Mouse (Mus musculus): ENCODE data around the gene Fam171b. TPM values are rescaled to one million over a fixed set of nuclear protein-coding genes. Genes with fewer than 3 reads are reported as not detected.

The Fam171b gene
- total RNA-seq (2021) = 100 to 1,000 TPM; 203 to 205 TPM
- long read RNA-seq, full-length matches to known transcripts = 211 of 274 reads
- long read RNA-seq, partial matches to known transcripts = 44 of 274 reads
- long read RNA-seq, other reads (novel, unspliced or antisense) = 19 of 274 reads

DNA sequence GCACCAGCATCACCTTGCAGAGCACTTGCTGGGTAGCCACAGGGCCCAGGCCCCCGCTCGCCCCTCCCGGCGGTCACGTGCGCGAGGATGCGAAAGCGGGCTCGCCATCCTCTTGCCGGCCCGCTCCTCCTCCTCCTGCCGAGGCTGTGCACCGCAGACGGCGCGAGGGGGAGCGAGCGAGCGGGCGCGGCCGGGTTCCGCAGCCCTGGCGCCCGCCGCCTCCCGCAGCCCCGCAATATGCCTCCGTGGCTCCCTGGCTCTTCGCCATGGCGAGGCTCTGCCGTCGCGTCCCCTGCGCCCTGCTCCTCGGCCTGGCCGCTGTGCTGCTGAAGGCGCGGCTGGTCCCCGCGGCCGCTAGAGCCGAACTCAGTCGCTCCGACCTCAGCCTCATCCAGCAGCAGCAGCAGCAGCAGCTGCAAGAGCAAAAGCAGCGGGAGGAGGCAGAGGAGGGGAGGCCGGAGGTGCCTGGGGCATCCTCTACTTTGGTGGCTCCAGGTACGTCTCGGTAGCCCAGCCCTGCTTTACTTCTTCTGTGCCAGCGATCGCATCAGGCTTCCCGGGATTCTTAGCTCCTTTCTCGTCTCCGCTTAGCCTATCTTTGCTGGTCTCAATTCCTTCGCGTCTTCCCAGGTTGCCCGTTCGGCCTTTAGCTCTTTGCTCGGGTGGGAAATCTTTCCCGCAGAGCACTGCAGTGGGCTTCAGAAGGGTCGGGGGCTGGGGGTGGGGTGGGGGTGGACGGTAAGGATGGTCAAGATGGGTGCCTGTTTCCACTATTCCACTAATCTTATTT lies at the start of gene Fam171b:
TSS of gene Fam171b (plus strand) at position 154 of the 790 bp plus-strand sequence.
- peak; percentile 82 to 90 for DNase-seq (ENCODE audit: low spot score in 2 of 2)

DNA sequence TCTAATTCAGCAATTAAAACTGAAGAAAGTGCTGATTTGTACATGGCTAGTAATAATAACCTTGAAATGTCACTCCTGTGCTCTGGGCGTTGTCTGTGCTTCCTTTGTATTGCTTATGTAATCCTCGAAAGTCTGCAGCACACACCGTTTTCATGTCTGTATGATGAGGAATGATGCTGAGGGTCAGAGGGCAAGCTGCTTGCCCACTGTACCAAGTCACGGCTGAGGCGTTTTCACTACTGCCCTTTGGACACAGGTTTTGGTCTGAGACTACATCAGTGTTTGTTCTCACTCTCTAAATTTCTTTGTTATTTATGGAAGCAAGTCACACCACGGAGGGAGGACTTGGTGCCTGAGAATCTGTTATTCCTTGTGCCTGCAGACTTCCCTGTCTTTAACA lies 46.4 kb upstream of the Fam171b start:
- DNase-seq (ENCODE audit: low spot score in 2 of 2) = no peak

DNA sequence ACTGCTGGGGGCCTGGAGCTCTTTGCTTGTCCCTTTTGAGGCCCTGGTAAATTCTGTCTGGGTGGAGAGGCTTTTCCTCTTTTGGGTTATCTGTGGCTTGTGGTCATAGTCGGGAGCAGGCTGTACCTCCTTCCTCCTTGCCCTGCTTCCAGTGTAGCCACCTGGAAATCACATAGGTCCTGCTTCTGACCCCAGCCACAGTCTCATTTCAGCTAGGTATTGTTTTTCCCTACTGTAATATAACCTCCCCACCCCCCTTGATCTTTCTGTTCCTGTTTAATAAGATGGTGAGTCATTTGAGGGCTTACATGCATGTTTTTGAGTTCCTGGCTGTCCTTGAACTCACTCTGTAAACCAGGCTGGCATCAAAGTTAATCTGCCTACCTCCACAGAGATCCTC lies 45.6 kb upstream of the Fam171b start:
- no peak for DNase-seq (ENCODE audit: low spot score in 2 of 2)

DNA sequence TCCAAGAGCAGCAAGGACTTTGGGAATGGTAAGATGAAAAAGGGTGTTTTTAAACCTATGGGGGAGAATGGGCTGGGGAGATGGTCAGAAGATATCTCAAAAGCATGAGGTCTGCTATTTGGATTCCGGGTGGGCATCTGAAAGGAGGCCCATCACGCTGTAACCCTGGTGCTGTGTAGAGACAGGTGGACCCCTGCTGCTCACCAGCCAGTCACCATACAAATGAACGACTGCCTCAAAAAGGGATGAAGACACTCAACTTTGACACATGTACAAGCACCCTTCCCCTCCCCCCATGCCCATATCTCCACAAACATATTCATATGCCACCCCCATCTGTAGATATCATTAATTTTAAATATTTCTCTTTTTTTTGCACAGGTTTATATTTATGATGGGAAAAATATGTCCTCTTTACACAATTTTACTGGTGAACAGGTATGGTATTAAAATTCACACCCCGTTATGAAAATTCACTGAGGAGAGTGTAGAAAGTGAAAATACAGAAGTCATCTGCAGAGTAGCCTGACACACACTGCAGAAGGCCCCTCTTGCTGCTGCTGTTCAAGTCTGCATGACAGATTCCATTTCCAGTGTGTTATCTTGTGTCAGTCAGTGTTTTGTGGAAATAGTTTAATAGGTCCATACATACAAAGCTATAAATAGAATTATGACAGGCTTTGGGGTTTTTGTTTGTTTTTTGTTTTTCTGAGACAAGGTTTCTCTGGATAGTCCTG lies 44.0 kb upstream of the Fam171b start:
- DNase-seq (ENCODE audit: low spot score in 2 of 2) = no peak

DNA sequence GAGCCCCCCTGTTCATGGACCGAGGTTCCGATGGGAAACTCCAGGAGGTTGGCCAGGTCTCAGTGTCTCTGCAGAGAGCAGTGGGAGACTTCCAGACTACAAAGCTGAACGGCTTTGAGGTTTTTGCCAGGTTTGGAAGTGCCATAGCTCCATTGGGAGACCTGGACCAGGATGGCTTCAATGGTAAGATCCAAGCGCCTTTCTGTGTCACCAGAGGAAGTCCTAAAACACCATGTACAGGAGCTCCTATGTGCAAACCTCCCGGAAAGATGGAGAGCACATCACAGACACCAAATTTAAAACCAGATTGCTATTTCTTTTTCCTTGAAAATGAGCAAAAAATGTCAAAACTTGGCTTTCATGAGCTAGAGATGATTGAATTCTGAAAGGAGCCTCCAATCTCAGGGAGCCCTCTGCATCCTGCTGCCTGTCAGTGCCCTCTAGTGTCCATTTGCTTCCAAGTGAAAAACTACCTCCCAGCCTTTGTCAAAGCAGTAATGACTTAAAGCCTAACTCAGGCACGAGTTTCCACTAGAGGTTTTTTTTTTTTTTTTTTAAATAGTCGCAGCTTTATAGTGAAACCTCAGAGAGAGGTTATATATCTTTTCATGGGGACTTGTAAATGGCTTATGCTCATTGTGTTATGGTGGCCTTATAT lies 41.2 kb upstream of the Fam171b start:
- DNase-seq (ENCODE audit: low spot score in 2 of 2) = peak; percentile 36 to 86

DNA sequence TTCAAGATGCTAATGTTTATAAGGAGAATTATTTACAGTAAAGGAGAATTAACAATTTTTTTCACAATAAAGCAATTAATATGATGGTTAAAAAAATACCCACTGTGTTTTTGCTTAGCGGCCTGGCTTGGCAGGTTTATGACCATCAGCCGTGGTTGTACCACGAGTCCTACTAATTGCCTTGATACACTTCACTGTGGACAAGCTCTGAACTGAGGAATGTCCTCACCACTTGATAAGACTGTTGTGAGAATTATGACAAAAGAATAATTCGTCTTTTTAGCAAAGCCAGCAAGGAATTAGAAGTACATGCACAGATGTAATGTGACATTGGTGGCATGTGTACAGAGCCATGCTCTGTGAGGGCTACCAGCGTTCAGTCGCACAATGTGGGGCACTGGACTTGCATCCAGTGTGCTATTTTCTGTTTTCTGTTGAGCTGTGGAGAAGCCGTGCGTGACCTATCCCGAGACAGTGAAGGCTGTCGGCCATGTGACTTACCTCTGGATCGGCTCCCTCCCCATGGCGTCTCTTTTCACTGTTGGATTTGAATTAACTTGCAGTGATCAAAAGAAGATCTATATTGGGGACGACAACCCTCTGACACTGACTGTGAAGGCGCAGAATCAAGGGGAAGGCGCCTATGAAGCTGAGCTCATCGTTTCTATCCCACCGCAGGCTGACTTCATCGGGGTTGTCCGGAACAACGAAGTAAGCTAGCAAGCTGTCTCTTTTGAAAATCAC lies 20.9 kb upstream of the Fam171b start:
- DNase-seq (ENCODE audit: low spot score in 2 of 2) = no peak

DNA sequence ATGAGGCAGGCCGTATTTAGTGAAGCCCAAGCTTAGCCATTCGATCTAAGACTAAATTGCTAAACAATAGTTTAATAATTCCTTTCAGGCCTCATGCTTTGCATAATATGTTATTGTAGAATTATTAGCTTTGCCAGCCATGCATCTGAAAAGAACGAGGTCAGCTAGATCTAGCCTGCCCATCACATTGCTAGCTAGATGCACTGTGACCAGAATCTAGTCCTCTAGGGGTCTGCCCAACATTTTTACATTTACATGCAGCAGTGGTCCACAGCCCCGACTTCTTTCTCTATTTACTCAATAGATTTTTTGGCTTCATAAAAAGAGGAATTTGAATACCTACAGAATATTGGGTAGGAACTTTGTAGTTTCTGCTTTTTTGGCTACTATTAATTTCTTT lies 20.3 kb upstream of the Fam171b start:
- DNase-seq (ENCODE audit: low spot score in 2 of 2) = no peak

DNA sequence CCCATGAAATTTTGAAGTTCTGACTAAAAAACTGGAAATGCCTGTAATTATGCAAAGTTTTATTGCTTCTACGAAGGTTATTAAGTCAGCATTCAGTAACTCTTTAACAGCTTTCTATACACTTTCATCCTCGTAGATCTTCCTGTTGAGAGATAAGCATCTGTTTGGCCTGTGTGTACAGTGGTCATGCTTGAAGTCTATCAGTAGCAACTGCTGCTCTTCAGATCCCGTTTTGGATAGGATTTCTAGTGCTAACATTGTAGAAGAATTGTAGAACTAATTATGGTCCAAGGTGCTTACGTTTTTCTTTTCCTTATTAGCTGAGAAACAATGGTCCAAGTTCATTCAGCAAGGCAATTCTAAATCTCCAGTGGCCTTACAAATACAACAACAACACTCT lies 16.7 kb upstream of the Fam171b start:
- no peak for DNase-seq (ENCODE audit: low spot score in 2 of 2)

DNA sequence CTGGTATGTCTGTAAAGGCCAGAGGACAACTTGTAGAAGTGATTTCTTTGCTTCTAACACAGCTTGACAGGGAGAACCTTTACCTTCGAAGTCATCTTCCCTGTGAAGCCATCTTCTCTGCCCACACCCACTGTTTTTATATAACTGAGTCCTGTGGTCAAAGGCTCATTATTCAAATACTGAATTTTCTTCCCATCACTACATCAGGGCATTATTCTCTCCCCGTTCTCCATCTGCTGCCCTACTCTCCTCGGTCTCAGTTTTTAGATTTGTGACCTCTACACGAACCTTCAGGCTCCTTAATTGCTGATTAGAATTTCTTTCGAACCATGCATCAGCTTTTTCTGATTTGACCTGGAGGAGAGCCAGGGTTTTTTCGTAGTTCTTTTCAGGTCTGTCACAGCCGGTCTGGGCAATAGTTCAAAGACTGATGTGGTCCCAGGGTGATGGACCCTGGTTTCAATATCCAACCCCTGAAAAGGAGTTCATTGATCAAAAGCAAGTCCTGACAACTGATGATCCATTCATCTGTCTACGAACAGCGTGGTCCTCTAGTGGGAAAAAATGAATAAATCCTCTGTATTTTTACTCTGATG lies 14.4 kb upstream of the Fam171b start:
- DNase-seq (ENCODE audit: low spot score in 2 of 2) = no peak

DNA sequence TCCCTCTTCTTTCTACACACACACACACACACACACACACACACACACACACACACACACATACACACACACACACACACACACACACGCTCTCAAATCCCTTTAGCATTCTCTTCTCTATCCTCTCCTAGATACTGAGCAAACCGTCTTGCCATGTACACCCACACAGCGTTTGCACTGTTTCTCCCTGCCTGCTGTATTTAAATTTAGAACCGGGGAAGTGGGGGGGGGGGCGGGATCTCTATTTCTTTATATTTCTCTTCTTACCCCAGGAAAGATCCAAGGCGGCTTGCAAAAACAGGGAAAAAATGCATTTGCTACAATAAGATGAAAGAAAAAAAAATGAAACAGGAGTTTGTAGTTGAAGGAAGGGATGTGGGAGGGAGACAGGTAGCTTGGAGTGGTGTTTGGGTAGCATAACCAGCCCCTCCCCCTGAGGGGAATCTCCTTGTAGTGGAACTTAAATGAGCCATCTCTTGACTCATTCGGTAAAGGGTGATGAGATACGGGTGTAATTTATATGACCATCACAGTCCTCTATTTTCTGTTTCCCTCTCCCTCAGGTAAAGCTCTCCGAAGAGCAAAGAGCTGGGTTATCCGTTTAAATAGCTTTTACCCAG lies 947 bp downstream of the Fam171b start:
- DNase-seq (ENCODE audit: low spot score in 2 of 2) = peak in 1 of 2 experiments; percentile 55

DNA sequence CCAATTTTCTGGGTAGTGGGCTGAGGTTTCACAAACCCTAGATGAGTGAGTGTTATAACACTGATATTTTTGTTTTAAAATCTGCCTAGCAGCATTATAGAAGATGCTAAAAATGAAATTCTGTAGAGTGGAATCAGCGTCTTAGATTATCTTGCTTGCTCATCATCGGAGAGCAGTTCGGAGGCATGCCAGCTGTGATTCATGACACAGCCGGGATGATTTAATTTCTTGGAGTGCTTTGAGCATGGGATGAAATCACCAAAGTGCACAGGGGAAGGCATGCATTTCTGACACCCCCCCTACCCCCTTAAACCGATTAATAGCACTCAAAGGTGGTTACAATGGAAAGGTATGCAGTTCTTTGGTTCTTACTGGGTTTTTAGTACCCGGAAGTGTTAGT lies 1.6 kb downstream of the Fam171b start:
- DNase-seq (ENCODE audit: low spot score in 2 of 2) = peak in 1 of 2 experiments; percentile 76

DNA sequence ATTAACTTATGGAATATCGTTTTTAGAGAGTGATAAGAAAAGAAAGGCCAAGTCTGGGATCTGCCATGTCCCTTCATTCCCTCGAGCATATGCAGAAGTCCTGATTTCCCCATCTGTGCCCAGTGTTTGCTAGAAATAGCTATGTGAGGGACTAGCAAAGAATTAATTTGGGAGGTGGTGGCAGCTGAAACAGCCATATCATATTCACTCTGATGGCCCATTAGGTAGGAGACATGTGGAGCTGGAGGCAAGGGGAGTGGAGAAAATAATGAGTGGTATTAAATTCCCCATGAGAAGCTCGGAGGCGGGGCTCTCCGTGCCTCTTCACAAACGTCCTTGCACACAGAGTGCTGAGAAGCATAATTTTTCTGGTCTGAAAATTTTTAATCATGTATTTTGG lies 3.7 kb downstream of the Fam171b start:
- no peak for DNase-seq (ENCODE audit: low spot score in 2 of 2)

DNA sequence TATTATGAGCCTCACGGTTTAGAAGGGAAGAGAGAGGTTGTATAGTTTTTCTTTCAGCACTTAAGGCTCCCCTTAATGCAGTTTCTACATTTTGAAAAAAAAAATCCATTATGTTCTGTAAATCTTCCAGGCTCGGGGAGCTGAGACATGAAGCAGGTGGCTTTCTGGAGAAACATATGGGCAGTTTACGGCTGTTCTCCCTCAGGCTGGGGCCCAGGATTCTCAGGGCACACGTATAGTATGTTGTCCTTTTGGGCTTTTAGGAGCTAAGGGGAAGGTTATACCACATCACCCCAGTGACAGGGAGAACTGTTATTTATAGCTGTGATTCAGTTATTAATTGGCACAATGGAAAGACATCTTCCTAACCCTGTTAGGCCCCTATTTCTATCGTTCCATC lies 12.7 kb downstream of the Fam171b start:
- DNase-seq (ENCODE audit: low spot score in 2 of 2) = no peak

DNA sequence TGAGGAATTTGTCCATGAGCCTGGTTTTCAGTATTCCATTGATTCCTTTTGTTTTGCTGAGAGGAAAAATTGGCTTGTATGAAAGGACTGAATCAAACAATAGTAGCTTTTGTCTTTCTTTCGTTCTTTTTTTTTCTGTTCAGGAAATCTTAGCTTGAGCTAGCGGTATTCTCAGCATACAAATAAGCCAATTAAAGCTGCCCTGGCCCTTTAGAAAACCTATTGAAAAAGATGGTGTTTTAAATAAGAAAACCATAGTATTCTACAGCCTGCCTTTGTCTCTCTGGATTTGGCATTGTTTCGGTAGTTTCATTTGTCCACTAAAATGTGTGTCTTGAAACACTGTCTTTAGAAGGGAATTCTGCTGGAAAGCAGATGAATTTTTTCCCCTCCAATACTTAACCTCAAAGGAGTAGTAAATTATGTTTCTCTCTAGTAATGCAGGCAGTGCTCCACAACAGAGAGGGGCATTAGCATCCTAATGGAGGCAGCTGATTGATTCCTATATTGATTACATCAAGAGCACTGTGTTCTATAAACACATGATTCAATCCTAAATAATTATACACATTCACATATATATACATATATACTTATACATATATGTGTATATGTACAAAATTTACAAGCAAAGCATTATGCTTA lies 16.6 kb downstream of the Fam171b start:
- DNase-seq (ENCODE audit: low spot score in 2 of 2) = no peak

DNA sequence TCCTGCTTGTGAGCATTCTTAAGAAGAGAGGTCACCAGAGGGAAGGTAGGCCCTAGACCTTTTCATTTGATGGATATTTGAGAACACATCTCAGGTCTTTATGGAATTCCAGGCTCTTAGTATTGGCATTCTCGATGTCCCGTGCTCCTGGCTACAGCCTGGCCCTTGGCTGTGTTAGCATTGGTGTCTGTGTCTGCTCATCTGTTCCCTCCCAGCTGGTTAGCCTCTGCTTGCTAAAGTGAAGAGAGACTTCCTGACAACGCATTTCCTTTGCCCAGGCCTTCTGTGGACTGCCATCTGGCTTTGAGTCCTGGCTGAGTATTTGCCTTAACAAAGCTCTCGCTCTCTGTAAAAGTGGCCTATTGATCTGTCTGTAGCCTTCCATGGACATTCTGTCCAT lies 20.5 kb downstream of the Fam171b start:
- peak in 1 of 2 experiments; percentile 49 for DNase-seq (ENCODE audit: low spot score in 2 of 2)

DNA sequence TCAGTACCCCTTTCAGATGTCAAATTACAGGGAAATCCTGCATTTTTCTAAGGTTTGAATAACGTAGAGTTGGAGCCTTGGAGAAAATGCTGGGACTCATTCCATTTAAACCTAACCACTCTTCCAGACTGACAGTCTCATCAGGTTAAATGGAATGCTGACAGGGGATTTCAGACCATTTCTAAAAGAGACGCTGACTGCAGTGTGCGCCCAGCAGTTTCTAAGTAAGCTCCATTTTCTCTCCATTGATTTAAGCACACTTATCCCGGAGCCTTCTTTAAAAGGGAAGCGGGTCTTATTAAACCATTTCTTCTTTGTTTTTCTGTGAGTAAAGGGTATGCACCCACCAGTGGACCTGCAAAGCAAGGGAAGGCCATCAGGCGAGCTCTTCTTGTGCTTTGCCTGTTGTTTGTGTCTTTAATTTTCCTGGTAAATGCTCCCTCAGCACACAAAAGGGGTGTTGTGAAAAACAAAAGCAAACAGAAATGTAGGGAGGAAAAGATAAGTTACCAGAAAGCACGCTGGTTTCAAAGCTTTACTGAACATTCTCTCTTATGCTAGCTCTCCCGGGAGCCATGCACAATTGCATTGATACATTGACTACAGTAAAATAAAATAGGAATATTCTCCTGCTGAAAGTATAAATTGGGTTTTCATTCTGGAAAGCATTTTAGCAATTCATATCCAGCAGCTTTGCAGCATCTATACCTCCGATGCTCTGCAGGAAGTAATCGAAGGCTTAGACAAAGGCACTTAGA lies 23.1 kb downstream of the Fam171b start:
- DNase-seq (ENCODE audit: low spot score in 2 of 2) = no peak

DNA sequence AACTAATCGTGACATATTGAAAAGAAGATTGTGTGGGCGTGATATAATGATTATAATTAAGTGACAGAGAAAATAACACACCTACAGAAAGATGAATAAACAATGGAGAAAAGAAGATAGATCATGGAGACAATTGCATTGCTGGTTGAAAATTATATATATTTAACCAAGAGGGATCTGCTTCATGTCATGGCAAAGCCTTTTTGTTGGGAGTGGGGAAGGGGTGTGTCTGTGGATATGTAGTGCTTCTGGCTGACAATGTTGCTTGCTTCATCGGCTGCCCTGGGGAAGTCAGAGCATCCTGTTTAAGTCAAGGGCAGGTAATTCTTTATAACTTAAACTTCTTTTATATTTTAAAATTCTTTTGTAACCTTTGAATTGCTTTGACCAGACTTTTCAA lies 36.1 kb downstream of the Fam171b start:
- no peak for DNase-seq (ENCODE audit: low spot score in 2 of 2)

DNA sequence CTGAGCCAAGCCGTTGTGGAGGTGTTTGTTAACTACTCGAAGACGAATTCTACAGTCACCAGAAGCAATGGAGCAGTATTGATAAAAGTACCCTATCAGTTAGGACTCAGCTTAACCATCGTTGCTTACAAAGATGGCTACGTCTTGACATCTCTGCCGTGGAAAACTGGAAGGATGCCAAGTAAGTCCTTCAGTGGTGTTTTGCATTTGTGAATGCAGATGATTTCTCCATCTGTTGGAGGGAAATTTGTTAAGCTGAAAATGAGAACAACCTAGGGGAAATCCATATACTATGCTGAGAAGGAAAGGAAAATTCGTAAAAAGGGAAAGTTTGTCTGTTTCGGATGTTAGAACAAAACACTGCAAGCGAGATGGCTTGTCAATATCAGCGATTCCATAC lies 41.0 kb downstream of the Fam171b start:
- DNase-seq (ENCODE audit: low spot score in 2 of 2) = no peak

DNA sequence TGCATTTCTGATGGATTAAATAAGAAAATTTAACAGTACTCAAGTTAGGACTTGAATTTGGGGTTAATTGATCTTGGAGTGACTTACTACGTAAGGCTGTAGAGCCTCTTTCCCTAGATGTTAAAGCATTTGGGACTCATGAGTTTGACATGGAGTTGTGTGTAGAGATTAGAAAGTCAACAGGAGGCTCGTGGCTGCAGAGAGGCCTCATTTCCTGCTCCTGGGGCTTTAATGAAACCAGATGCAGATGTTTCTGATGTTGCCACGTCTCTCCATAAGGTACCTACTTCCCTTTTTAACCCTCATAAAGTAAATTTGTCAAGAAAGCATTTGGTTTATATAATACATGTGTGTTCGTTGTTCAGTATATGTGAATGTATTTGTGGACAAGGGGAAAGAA lies 43.8 kb downstream of the Fam171b start:
- DNase-seq (ENCODE audit: low spot score in 2 of 2) = no peak
